Mouse (Mus musculus) olfactory bulb, adult 2 months (tissue): ENCODE results near the gene Cstad.

Experiments
- CTCF ChIP-seq: fragments of 200-500 bp; IDR thresholded peaks from 2 replicates; pipeline ENCODE4 v1.5.1; 2012; ENCODE audit warnings: low read depth, mild to moderate bottlenecking, low read length, moderate library complexity; ENCODE audit not compliant: insufficient read depth
- POLR2A ChIP-seq: fragments of 200-500 bp; IDR thresholded peaks from 2 replicates; pipeline ENCODE4 v1.6.1; 2012; ENCODE audit warnings: mild to moderate bottlenecking, low read depth, low read length, moderate library complexity; ENCODE audit not compliant: insufficient read depth

GRCm38 (mm10) chr2:30587161-30587560 is 7.7 kb upstream of the Cstad start:
- TF ChIP-seq CTCF (no peak), POLR2A (no peak)
